Mouse (Mus musculus) testis, postnatal 10 days (tissue): ENCODE measurements at regions not wholly inside any gene's neighbourhood (a gene's known extent, or its start where the extent isn't known, plus 50 kb on each side); places are given as distances from the start of the nearest gene placed in this dataset.

Source experiments
- DNase-seq: peaks from one replicate; pipeline ENCODE4 v3.0.0; 2021; ENCODE audit warnings: low spot score

- no peak for DNase-seq
These were observed 53.8 kb upstream of the Coro2b start for GRCm38 (mm10) chr9:62590407-62591195.

GRCm38 (mm10) chr9:62591196-62591485 lies 54.3 kb upstream of the Coro2b start:
- peak; percentile 52 for DNase-seq

GRCm38 (mm10) chr9:62598056-62598455 lies 61.2 kb upstream of the Coro2b start:
- peak; percentile 26 for DNase-seq

GRCm38 (mm10) chr9:62598956-62599355 lies 62.1 kb upstream of the Coro2b start:
- peak; percentile 28 for DNase-seq

GRCm38 (mm10) chr9:62610526-62610925 lies 67.1 kb upstream of the Itga11 start:
- peak; percentile 20 for DNase-seq

- DNase-seq, result no peak
These were observed 66.2 kb upstream of the Itga11 start for GRCm38 (mm10) chr9:62611452-62611851.

GRCm38 (mm10) chr9:62613053-62613452 lies 64.6 kb upstream of the Itga11 start:
- peak; percentile 38 for DNase-seq

- no peak for DNase-seq
These were observed 63.8 kb upstream of the Itga11 start for GRCm38 (mm10) chr9:62613806-62614205.

GRCm38 (mm10) chr9:62614950-62615349 lies 62.7 kb upstream of the Itga11 start:
- peak; percentile 19 for DNase-seq

GRCm38 (mm10) chr9:62615799-62616198 lies 61.8 kb upstream of the Itga11 start:
- DNase-seq, result peak; percentile 31

- peak; percentile 7 for DNase-seq
These were observed 58.6 kb upstream of the Itga11 start for GRCm38 (mm10) chr9:62618994-62619393.

- peak; percentile 53 for DNase-seq
These were observed 56.7 kb upstream of the Itga11 start for GRCm38 (mm10) chr9:62620901-62621445.

GRCm38 (mm10) chr9:62622106-62622505 lies 55.5 kb upstream of the Itga11 start:
- DNase-seq, result peak; percentile 39

GRCm38 (mm10) chr9:62624562-62625044 lies 53.0 kb upstream of the Itga11 start:
- DNase-seq, result no peak

GRCm38 (mm10) chr9:62627071-62628000 lies 50.3 kb upstream of the Itga11 start:
- no peak for DNase-seq
